Mouse (Mus musculus): ENCODE measurements around the gene Exosc1. TPM values are rescaled to one million over a fixed set of nuclear protein-coding genes. Genes with fewer than 3 reads are reported as not detected.

Gene Exosc1
- total RNA-seq, 2 experiments from 2014 or later: 12.0 to 16.8 TPM

GRCm38 (mm10) chr19:41895460-41896318, 37.5 kb downstream of the Exosc1 start, which contains the start of gene Rrp12:
Gene Rrp12, minus strand, starts transcription at chr19:41896173.
- DNase-seq: peak; percentile 71
- intact Hi-C loops (cut with DNase I; ENCODE audit: low total_unique reads): no loop called here

GRCm38 (mm10) chr19:41894959-41895358, 38.3 kb downstream of the Exosc1 start:
- no peak for DNase-seq
- intact Hi-C loops (cut with DNase I; ENCODE audit: low total_unique reads): no loop called here

- DNase-seq: no peak
- intact Hi-C loops (cut with DNase I; ENCODE audit: low total_unique reads): no loop called here
These were observed 45.0 kb downstream of the Exosc1 start for GRCm38 (mm10) chr19:41888191-41888590.

- intact Hi-C loops (cut with DNase I; ENCODE audit: low total_unique reads): no loop called here
- DNase-seq: no peak
These were observed 49.3 kb downstream of the Exosc1 start for GRCm38 (mm10) chr19:41883882-41884281.

- no peak for DNase-seq
- intact Hi-C loops (cut with DNase I; ENCODE audit: low total_unique reads): no loop called here
These were observed 51.4 kb downstream of the Exosc1 start for GRCm38 (mm10) chr19:41881842-41882241.

- no peak for DNase-seq
- intact Hi-C loops (cut with DNase I; ENCODE audit: low total_unique reads): no loop called here
These were observed 58.9 kb downstream of the Exosc1 start for GRCm38 (mm10) chr19:41874356-41874755.

Other genes starting within 250 kb of the Exosc1 start
- 1 to 10 TPM in 1 of 2 experiments, under 1 TPM in 1; 0.66 to 1.1 TPM for gene Slit1, start 189.8 kb downstream of the Exosc1 start, total RNA-seq (2021)
- 1 to 10 TPM; 6.8 to 9.9 TPM for gene Arhgap19, start 131.4 kb downstream of the Exosc1 start, total RNA-seq (2021)
- gene Frat1, start 103.5 kb downstream of the Exosc1 start, total RNA-seq (2021): 1 to 10 TPM; 4.9 to 7.2 TPM
- 10 to 100 TPM; 19.9 to 28.3 TPM for gene Frat2, start 85.3 kb downstream of the Exosc1 start, total RNA-seq (2021)
- 10 to 100 TPM; 29.9 to 37.2 TPM for gene Rrp12, start 37.2 kb downstream of the Exosc1 start, total RNA-seq (2021)
- gene Pgam1, start 21.5 kb downstream of the Exosc1 start, total RNA-seq (2021): 10 to 100 TPM; 22.5 to 26.7 TPM
- gene Zdhhc16, start 57 bp upstream of the Exosc1 start, total RNA-seq (2021): 10 to 100 TPM; 18.0 to 21.3 TPM
- gene Mms19, start 47.7 kb upstream of the Exosc1 start, total RNA-seq (2021): 1 to 10 TPM; 8.0 to 9.1 TPM
- gene Ubtd1, start 48.3 kb upstream of the Exosc1 start, total RNA-seq (2021): 10 to 100 TPM; 14.8 to 17.4 TPM
- 100 to 1,000 TPM; 113 to 188 TPM for gene Ankrd2, start 102.6 kb upstream of the Exosc1 start, total RNA-seq (2021)
- 1 to 10 TPM; 3.3 to 4.3 TPM for gene Hoga1, start 112.2 kb upstream of the Exosc1 start, total RNA-seq (2021)
- gene 4933411K16Rik, start 118.8 kb upstream of the Exosc1 start, total RNA-seq (2021): under 1 TPM; 0.25 to 0.42 TPM
- 1 to 10 TPM; 1.7 to 1.9 TPM for gene Morn4, start 152.9 kb upstream of the Exosc1 start, total RNA-seq (2021)
- gene Pi4k2a, start 157.0 kb upstream of the Exosc1 start, total RNA-seq (2021): 10 to 100 TPM; 14.0 to 14.7 TPM
- 10 to 100 TPM; 10.5 to 11.0 TPM for gene Avpi1, start 195.6 kb upstream of the Exosc1 start, total RNA-seq (2021)
- gene Marveld1, start 214.0 kb upstream of the Exosc1 start, total RNA-seq (2021): 10 to 100 TPM; 11.4 to 13.9 TPM
- gene Zfyve27, start 230.5 kb upstream of the Exosc1 start, total RNA-seq (2021): 10 to 100 TPM; 11.9 to 14.4 TPM